Mouse (Mus musculus): Measurements from ENCODE around the gene Pdzrn3.

Gene Pdzrn3

DNA sequence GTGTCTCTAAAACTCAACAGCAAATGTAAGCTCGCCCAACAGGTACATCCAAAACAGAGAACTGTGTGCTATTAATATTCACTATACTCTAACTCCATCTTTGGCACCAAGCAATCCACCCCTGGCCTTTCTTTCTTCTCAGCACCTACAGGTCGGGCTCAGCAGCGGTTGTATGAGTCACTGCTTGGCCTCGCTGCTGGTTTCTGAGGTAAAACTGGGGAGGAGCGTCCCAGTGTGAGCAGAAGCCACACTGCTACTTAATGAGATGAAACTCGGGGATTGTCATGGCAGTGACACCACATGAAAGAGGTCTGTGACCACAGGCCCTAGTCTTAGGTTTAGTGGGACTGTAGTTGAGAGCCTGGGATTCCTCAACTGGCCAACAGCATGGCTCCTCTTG is 120.3 kb downstream of the Pdzrn3 start:
- DNase-seq (ENCODE audit: low read depth, low spot score), result no peak

GRCm38 (mm10) chr6:101254652-101255051 is 123.0 kb downstream of the Pdzrn3 start:
- no peak for DNase-seq (ENCODE audit: low read depth, low spot score)

DNA sequence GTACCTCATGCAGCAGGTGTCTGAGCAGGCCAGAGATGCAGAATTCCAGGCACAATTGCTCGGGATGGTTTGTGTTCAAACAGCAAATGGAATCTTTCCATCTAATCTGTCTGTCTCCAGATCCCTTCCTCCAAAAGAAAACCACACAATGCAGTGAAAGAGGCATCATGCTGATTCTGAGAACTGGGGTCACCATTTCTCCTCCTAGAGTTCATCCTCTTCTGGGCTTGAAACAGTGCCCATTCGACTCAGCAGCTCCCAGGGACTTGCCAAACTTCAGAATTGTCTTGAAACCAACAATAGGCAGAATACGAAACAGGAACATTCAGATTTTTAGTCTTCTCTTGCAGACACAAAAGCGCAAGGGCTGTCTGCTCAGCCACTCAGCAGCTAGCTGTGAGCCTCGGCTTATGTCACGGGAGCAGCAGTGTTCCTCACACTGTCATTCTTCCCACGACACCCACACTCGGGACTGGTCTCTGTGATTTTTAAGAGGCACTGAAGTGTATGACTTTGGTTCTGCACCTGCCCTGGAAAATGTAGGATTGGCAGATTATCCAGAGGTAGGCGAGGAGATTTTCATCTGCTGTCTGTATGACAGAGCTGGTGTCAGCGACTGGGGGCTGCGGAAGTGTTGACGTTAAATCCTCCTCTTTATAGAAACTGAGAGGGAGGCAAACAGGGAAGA is 125.6 kb downstream of the Pdzrn3 start:
- DNase-seq (ENCODE audit: low read depth, low spot score), result no peak

- DNase-seq (ENCODE audit: low read depth, low spot score), result no peak
Measured at GRCm38 (mm10) chr6:101251160-101251559, 126.5 kb downstream of the Pdzrn3 start.

DNA sequence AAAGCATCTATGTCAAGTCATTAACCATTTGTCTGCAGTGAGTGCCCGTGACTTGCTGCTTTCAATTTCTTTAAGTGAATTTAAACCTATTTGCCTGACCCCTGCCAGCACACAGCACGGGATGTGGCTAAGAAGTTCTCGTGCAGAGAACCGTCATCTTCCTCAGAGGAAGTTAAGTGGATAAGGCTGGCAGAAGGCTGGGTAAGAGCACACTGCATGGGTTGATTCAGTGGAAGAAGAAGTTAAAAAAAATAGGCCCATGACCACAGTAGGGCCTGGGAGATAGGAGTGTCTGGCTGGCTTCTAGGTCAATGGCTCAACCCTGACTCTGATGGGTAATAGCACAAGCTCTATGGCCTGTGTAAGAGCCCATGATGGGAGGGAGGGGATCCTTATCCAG is 131.6 kb downstream of the Pdzrn3 start:
- no peak for DNase-seq (ENCODE audit: low read depth, low spot score)

DNA sequence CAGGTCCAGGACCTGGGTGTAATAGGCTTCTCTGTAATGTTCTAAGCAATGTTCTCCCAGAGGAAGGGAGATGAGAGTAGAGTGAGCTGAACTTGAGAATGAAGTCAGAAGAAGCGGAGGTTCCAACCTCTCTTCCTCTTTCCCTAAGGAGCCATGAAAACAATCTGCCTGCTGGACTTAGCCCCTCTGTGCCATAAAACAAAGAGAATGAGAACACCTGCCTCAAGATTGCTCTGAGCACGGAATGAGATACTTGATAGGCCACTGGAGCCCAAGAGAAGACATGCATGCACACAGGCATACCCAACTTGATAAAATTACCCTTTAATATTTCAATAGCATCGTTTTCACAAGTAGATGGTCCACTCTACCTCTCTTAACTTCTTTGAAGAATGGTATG is 133.3 kb downstream of the Pdzrn3 start:
- DNase-seq (ENCODE audit: low read depth, low spot score), result no peak

GRCm38 (mm10) chr6:101243189-101243815 is 134.4 kb downstream of the Pdzrn3 start:
- no peak for DNase-seq (ENCODE audit: low read depth, low spot score)

- no peak for DNase-seq (ENCODE audit: low read depth, low spot score)
Measured at GRCm38 (mm10) chr6:101236641-101237246, 141.0 kb downstream of the Pdzrn3 start.

DNA sequence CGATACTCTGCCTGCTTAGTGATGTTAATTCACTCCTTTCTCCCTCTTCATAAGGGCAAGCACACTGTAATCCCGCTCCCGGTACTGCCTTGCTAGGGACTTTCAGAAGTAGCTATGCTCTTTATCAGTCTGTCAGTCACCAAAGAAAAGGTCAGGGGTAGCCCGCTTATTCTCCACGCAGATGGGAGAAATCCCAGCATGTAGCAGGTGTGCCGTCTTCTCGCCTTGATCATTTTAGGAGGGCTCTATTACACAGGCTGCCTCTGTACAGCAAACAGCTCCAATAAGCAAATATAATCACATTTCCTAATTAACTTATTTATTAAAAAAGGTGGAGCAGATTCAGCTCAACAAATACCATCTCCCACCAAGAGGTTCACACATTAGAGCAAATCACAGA is 141.5 kb downstream of the Pdzrn3 start:
- no peak for DNase-seq (ENCODE audit: low read depth, low spot score)

DNA sequence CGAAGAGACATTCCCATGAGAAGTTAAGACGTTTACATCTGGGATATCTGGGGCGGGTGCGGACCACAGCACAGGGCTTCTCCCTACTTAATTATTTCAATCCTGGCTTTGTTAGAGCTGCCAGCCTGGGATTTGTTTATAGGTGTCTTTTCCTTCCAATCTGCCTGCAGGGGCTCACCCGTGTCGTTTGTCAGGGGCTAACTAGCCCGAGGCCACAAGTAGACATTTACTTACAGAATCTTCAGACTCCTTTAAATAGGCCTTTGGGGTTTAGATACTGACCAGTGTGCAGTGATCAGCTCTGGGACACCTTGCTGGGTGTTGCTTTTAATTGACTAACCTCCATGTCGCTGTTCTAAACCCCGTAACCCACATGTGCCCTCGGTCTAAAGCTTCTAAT is 143.3 kb downstream of the Pdzrn3 start:
- DNase-seq (ENCODE audit: low read depth, low spot score), result no peak

GRCm38 (mm10) chr6:101233680-101234079 is 144.0 kb downstream of the Pdzrn3 start:
- DNase-seq (ENCODE audit: low read depth, low spot score), result peak; percentile 25

DNA sequence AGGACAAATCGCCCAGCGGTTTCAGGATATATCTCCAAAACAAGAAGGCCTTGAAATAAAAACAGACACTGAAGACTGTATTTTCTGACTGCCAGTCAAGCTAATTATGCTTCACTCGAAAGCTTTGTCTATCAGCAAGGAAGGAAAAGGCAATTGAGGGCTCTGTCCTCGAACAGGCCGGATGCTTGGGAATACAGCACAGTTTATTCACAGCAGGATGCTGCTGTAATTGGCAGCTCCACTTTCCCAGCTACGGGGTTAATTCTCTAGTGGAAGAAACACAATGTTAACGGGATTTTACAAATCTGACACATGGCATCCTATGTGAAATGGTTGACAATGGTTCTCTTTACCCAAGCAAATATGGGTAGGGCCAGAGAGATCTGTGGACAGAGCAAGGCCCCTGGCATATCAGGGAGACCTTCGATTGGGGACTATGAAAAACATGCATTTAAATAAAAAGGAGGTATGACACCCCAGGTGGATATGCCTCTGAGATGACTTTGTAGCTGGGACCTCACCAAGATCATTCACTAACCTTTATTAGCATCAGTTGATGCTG is 150.3 kb downstream of the Pdzrn3 start:
- no peak for DNase-seq (ENCODE audit: low read depth, low spot score)

DNA sequence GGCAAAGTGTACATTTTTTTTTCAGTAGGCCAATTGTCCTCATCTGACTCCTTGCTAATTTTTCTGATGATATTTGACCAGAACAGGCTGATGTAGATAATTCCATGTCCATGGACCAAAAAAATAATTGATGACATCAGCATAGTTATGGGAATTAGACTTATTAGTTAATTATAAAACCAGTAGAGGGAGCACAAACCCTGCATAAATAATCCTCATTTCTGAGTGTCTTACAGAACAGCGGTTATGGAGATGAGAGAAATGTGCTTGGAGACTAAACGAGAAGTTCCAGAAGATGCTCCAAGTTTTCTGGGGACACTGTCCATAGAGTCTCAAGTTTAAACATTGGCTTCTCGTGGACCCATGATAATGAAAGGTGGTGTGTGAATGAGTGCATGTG is 157.4 kb downstream of the Pdzrn3 start:
- no peak for DNase-seq (ENCODE audit: low read depth, low spot score)

DNA sequence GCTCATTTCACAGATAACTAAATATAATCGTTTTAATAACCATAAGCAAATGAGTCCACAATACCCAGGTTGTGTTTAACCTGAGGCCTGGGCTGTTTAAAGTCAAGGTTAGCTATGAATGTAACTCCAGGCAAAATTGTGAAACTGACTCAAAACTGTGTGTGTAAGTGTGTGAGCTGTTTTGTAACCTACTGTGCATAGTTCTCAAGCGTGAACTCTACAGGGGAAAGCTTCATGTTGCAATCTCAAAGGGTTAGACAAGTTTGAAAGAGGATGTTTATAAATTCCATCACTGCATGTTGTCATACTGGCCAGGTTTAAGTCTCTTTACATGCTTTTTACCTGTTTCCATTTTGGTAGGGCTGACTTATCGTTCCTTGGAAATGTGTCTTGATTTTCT is 158.7 kb downstream of the Pdzrn3 start:
- DNase-seq (ENCODE audit: low read depth, low spot score), result no peak

GRCm38 (mm10) chr6:101218197-101218596 is 159.5 kb downstream of the Pdzrn3 start:
- DNase-seq (ENCODE audit: low read depth, low spot score), result no peak

GRCm38 (mm10) chr6:101217756-101218155 is 159.9 kb downstream of the Pdzrn3 start:
- DNase-seq (ENCODE audit: low read depth, low spot score), result no peak

- DNase-seq (ENCODE audit: low read depth, low spot score), result peak; percentile 37
Measured at GRCm38 (mm10) chr6:101215436-101215791, 162.3 kb downstream of the Pdzrn3 start.

DNA sequence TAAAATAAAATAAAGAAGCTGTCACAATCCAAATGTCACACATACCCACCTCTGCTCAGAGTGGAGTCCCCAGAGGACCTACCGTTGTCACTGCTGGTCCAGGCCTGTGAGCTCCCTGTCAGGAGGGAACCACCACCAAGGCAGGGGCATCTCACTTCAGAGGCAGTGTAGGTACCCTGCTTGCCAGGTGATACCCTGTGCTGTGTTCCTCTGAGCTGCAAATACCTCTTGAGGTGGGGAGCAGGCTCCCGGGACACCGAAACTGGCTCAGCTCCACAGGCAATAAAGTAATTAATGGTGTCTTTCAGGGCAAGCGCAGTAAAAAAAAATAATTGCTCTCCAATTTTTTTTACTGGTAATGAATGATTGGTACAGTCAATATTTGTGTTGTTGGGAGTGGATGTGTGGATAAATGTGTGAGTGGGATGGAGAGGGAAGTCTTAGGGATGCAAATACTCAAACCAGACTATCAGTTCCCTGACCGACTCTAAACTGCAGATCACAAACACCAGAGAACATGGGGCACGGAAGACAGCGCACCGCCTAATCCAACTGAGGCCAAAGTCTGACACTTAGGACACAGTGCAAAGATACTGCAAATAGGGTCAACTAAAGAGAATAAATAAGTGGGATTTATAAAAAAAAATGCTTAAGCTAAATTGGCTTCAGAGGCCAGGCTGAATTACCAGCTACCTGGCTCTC is 162.8 kb downstream of the Pdzrn3 start:
- no peak for DNase-seq (ENCODE audit: low read depth, low spot score)

DNA sequence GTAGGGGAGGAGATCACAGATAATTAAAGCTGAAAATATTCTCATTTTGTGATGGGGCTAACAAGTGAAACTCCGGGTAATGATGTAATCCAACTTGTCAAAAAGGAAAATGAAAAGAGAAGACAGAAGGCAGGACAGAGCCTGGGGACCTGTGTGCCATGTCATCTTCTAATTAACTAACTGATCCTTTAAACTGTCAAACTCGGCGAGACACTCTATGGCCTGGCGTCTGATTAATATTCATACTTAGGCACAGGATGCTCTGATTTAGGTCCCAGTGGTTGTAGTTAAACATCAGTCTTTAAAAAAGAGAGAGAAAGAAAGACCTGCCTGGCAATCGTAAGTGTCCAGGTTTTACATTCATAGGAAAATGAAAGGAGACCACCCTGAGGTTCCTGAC is 164.6 kb downstream of the Pdzrn3 start:
- DNase-seq (ENCODE audit: low read depth, low spot score), result no peak

GRCm38 (mm10) chr6:101212086-101212485 is 165.6 kb downstream of the Pdzrn3 start:
- no peak for DNase-seq (ENCODE audit: low read depth, low spot score)

GRCm38 (mm10) chr6:101211361-101211841 is 166.3 kb downstream of the Pdzrn3 start:
- DNase-seq (ENCODE audit: low read depth, low spot score), result no peak

GRCm38 (mm10) chr6:101198943-101199298 is 178.8 kb downstream of the Pdzrn3 start:
- no peak for DNase-seq (ENCODE audit: low read depth, low spot score)
